Mouse (Mus musculus): ENCODE data around the gene Nfe2l1.

- TF ChIP-seq CTCF (IDR thresholded peaks at IDR 0.05; ENCODE audit: low read depth) = no peak
- TF ChIP-seq EP300 (IDR thresholded peaks at IDR 0.05; ENCODE audit: low read depth) = no peak
Measured at GRCm38 (mm10) chr11:96848694-96849093, 18.9 kb upstream of the Nfe2l1 start.

All from heart, postnatal 0 days (tissue).